Mouse (Mus musculus) layer of hippocampus, postnatal 36 days (tissue): ENCODE measurements around the gene Zfp646. TPM values are rescaled to one million over a fixed set of nuclear protein-coding genes. Genes with fewer than 3 reads are reported as not detected.

Source experiments
- DNase-seq, 2 experiments: peaks; one replicate each; pipeline ENCODE4 v3.0.0; 2022
- total RNA-seq, 2 experiments: library from RNA; stranded (reverse); gene quantifications; 2 replicates each; pipeline ENCODE4 v1.2.3; 2021

Zfp646 gene
- total RNA-seq, 2 experiments from 2014 or later, result 33.2 to 36.3 TPM

DNA sequence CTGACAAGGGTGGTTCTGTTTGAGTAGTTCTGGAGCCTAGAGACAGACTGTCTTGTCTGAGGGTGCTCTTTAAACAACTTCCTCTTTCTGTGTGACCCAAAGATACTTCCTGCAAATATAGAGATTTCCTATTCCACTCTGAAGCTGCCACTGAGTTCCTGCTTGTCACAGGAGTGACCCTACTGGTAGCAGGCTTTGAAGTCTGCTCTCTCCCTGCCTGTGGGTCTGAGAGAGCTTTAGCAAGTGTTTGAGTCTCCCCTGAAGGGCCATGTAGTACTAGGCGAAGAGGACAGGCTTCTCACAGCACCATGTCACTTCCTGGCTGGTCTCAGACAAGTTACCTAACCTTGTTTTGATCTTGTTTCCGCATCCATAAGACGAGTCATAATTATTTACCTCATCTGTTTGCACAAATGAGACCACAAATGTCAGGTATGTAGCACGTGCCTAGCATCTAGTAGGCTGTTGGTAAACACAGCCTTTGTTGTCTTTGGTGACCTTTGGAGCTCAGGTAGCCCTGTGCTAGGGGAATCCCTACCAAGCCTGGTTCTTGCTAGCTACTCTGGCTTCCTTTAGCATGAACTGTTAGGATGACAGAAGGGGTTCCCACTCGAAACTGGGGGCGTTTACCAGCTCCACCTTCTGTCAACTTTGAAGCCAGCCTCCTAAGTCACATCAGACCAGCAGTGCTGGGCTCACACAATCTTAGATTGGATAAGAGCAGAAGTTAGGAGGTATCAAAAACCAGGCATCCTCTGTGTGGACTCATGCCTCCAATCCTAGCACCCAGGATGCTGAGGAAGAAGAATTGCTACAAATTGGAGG lies 46.6 kb downstream of the Zfp646 start:
- peak in 1 of 2 experiments; percentile 30 for DNase-seq

DNA sequence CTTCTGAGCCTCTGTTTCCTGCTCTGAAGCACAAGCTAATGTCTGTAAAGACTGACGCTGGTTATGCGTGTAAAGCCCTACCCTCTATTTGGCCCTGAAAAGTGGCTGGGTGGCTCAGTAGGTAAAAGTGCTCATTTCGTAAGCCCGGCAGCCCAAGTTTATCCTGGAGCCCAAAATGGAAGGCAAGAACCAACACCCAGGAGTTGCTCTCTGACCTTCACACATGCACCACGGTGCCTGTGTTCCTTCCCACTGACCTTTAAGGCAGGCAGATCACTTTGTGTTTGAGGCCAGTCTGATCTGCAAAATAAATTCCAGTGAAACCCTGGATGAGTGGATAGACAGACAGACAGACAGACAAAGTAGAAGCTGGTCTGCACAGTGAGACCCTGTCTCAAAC lies 47.7 kb downstream of the Zfp646 start:
- no peak for DNase-seq

DNA sequence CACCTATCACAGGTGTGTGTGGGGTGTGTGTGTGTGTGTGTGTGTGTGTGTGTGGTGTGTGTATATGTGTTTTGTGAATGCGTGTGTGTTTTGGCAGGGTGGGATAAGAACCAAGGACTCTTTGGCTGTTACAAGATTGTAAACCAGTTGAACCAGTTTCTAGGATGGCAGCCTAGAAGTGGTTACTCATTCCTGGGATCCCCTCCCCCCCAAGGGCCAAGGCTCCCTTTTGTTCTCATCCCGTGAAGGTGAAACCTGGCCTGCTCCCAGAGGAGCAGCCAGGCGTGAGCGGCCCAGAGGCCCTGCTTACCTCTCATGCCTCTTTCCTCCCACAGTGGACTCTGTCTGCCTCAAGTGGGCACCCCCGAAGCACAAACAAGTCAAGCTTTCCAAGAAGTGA lies 49.2 kb downstream of the Zfp646 start:
- DNase-seq, result no peak

DNA sequence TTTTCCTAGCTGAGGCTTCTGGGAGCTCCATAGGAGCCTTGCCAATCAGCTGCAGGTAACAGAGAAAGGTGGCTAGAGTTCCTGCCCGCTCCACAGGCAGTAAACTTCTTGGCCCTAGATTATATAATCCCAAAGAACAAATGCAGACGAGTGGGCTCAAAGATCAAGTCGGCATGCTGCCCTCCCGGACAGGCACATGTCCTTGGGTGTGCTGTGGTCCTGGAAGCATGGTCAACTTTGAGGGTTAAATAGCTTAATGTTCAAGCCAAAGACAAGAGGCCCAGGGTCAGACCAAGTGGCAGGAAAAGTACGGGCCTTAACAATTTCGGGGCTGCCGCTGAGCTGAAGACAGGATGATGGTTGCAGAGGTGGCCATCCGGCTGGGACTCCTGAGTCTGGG lies 50.0 kb downstream of the Zfp646 start:
- no peak for DNase-seq

DNA sequence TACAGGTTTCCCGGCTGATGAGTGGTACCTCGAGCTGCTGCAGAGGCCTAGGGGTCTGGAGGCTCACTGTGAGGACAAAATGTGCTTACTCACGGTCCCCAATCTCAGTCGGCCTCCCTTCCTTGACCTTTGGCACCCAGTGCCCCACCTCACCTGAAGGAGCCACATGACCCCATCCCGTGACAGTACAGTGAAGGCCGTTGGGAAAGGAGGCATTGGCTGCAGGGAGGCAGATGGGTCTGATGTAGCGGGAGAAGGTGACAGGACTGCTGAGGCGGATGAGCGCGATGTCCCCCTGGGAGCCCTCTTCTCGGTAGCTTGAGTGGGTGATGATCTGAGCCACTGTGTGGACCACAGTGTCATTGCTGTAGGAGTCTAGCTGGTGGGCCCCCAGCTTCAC lies 50.8 kb downstream of the Zfp646 start:
- DNase-seq, result no peak

DNA sequence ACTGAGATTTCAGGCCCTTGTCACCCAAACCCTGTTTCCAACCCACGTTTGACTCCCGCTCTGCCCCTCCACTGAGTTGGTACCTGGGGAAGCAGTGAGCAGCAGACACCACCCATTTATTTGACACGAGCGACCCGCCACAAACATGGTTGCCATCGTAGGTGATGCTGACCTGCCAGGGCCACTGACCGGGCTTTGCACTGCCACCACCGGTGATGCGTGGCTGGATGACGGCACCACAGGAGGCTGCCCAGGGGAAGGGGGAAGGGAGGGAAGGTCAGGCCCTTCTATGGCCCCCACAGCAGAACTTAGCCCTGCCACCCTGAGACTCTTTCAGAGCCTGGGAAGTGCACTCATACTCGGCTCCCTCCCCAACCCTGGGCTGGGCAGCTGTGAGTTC lies 51.7 kb downstream of the Zfp646 start:
- no peak for DNase-seq

DNA sequence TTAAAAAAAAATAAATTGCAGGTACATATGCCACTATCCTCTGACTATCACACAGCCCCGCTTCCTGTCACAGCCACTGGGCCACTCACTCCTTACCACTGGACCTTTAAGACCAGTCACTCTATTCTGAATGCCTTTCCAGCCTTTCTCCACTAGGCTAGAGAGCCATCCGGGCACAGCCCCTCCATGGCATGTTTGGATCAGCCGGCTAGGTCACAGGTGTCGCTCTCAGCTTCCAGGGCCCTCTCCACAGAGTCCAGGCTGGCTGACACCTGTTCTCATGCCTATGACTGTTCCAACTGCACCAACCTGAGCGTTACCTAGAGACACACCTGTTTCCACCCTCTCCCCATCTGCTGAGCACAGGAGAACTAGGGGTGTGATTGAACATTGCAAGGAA lies 52.6 kb downstream of the Zfp646 start:
- no peak for DNase-seq

DNA sequence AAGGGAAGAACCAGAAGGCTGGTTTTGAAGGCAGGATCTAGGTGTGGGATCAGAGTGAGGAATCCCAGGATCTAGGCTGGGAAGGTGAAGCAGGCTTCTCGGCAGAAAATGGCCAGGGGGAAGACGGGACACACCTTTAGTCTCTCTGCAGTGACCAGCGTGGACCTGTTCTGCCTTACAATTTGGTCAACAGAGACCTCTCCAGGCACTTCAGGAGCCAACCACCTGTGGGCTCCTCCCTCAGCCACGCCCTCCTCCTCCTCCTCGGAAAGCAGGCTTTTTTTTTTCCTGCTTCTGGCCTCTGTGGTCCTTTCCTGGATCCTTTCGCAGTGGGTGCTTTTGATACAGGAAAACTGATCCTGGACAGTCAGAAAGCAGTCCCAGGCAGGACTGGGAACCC lies 53.9 kb downstream of the Zfp646 start, which contains the start of gene Prss8:
Gene Prss8 (minus strand): TSS at position 182 of the 400 bp plus-strand sequence.
- DNase-seq, result no peak

DNA sequence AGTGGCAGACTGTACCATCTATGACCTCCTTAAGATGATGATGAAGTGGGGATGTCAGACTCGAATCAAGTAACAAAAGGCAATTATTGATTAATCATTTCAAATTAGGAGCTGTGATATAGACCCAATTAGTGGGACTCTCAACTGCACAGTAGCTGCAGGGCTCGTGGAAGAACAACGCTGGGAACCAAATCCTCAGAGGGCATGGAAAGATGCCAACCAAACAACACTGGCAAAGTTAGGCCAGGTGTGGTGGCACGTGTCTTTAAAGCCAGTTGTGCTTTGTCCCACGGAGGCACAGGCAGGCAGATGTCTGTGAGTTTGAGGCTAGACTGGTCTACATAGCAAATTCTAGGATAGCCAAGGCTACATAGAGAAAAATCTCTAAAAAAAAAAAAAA lies 54.6 kb downstream of the Zfp646 start:
- no peak for DNase-seq

DNA sequence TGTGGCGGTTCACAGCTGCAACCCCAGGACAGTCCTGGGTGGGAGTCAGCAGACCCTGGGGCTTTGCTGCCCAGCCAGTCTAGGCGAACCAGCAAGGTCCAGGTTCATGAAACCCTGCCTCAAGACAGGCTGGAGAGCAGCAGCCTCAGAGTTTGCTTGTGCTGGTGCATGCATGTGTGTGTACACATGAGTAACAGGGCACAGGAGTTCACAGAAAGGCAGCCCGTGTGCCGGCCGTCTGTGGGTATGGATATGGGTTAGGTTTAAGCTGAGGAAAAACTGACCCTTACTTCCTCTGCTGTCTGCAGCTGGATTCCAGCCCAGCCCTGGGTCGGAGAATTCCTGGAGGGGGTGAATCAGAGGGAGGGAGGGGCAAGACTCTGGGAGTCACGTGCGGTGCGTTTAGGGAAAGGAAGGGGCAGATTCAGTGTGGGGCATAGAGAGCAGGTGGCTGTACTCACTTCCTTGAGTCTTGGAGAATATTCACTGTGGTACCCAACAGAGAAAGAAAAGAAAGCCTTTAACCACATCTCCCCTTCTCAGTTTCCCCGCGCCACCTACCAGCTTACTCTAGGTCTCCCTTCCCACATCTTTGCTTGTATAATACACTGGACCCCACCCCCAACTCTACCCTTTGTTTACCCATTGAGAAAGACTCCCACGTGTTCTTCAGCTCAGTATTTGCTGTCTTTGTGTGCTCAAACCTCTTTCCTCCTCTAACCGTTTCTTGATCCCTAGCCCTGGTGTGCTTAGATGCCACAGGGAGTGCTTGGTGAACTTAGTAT lies 55.5 kb downstream of the Zfp646 start:
- no peak for DNase-seq

DNA sequence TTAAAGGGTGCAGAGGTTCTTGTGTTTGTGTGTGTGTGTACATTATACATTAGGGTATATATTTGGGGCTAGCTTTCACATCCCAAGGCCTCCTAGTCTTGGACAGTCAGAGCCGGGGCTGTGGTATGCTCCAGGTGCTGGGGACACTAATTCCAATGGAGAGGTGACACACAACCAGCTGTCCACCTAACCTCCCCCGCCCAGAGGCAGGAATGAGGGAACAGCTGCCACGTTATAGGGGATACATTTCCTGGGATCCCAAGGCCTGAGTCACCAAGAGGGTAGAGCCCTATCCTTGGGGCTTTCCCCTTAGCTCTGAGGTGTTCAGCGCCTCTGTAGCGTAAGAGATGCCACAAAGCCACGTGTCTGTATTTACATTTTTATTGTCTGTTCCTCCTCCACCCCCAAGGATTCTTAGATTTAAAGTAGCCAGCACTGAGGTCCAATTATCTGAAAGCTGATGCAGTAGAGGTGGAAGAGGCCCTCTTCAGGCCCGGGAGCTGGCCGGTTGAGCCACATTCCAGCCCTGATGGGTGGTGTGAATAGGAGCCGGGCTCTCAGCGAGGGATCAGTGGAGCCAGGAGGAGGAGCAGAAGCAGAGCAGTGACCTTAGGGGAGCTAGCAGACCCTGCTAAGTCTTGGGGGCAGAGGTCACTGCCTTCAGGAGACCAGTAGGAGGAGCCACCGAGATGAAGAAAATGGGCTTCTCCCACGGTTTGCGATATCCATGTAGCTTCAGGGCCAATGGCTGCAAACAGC lies 56.4 kb downstream of the Zfp646 start:
- DNase-seq, result no peak

DNA sequence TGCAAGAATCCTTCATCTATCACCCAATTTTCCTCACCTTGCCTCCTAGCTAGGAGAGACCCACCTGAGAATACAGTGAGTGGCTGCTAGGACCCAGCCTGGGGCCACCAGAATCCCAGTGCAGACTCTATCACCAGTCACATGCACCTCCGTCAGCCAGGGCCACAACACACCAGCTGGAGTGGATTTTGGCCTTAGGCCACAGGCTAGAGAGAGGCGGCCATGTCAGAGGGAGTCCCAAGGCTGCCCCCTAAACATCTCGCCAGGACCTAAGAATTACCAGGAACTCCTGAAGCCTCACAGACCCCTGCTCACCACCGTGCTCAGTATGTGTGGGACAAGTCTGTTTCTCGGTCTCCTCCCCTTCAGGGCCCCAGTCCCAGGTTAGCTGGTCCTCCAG lies 58.1 kb downstream of the Zfp646 start:
- DNase-seq, result no peak

DNA sequence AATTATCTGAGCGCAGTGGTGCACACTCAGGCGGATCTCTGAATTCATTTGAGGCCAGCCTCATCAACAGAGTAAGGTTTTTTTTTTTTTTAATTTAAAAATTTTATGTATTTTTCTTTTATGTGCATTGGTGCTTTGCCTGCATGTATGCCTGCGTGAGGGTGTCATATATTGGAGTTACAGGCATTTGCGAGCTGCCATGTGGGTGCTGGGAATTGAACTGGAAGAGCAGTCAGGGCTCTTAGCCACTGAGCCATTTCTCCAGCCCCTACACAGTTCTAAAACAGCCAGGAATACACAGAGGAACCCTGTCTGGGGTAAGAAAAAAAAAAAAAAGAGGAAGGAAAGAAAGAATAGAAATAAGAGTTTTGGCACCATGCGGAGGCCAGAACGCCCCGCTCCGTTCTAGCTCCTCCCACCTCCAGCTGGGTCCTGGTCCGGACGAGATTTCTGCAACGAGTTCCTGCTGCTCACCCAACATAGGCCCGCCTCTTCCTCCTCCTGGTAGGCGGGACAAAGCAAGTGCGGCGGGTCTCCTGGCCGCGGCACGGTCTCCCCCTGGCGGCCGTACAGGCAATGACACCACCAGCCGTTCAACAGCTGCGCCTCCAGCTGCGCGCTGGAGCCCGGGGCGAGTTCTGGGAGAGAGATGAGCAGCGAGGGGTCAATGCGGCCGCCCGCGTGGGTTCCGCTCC lies 59.2 kb downstream of the Zfp646 start:
- peak; percentile 92 to 95 for DNase-seq

Other genes with a start within 250 kb of the Zfp646 start
- 10 to 100 TPM; 23.1 to 25.8 TPM for gene Bcl7c, start 167.3 kb upstream of the Zfp646 start, total RNA-seq
- 1 to 10 TPM; 2.1 to 2.4 TPM for gene Ctf1, start 163.5 kb upstream of the Zfp646 start, total RNA-seq
- gene Ctf2, start 144.1 kb upstream of the Zfp646 start, total RNA-seq, result not detected
- 10 to 100 TPM; 63.5 to 65.2 TPM for gene Fbxl19, start 131.7 kb upstream of the Zfp646 start, total RNA-seq
- 10 to 100 TPM; 31.1 to 32.6 TPM for gene Orai3, start 106.4 kb upstream of the Zfp646 start, total RNA-seq
- 10 to 100 TPM; 46.2 to 46.9 TPM for gene Setd1a, start 99.6 kb upstream of the Zfp646 start, total RNA-seq
- 1 to 10 TPM; 2.4 to 2.9 TPM for gene Gm49388, start 90.6 kb upstream of the Zfp646 start, total RNA-seq
- 1 to 10 TPM; 8.3 to 8.6 TPM for gene Hsd3b7, start 75.6 kb upstream of the Zfp646 start, total RNA-seq
- gene Stx4a, start 51.9 kb upstream of the Zfp646 start, total RNA-seq, result 10 to 100 TPM; 64.3 to 64.7 TPM
- 100 to 1,000 TPM; 342 to 346 TPM for gene Stx1b, start 51.7 kb upstream of the Zfp646 start, total RNA-seq
- 10 to 100 TPM; 24.5 to 25.5 TPM for gene Zfp668, start 607 bp downstream of the Zfp646 start, total RNA-seq
- 1 to 10 TPM; 3.7 to 4.0 TPM for gene Prss53, start 14.7 kb downstream of the Zfp646 start, total RNA-seq
- not detected for gene Gm21974, start 19.2 kb downstream of the Zfp646 start, total RNA-seq
- gene Vkorc1, start 19.4 kb downstream of the Zfp646 start, total RNA-seq, result 10 to 100 TPM; 24.0 to 25.0 TPM
- 10 to 100 TPM; 35.7 to 41.6 TPM for gene Bckdk, start 27.9 kb downstream of the Zfp646 start, total RNA-seq
- 10 to 100 TPM; 33.8 to 36.2 TPM for gene Kat8, start 36.3 kb downstream of the Zfp646 start, total RNA-seq
- gene Prss8, start 53.9 kb downstream of the Zfp646 start, total RNA-seq, result under 1 TPM; 0.68 to 0.80 TPM
- 10 to 100 TPM; 11.0 to 11.6 TPM for gene Prss36, start 70.5 kb downstream of the Zfp646 start, total RNA-seq
- 100 to 1,000 TPM; 301 to 325 TPM for gene Fus, start 91.2 kb downstream of the Zfp646 start, total RNA-seq
- gene Pycard, start 117.6 kb downstream of the Zfp646 start, total RNA-seq, result 1 to 10 TPM; 1.9 to 2.4 TPM
- under 1 TPM; 0.42 to 0.56 TPM for gene Trim72, start 127.7 kb downstream of the Zfp646 start, total RNA-seq
- gene Itgam, start 186.4 kb downstream of the Zfp646 start, total RNA-seq, result 10 to 100 TPM in 1 of 2 experiments, 1 to 10 TPM in 1; 9.1 to 12.0 TPM
- not detected for gene Gm49368, start 186.5 kb downstream of the Zfp646 start, total RNA-seq